Mouse (Mus musculus) heart, embryonic 12.5 days (tissue): ENCODE results near the gene Tsfm. TPM values are rescaled to one million over a fixed set of nuclear protein-coding genes. Genes with fewer than 3 reads are reported as not detected.
"Not testable (repeated sequence)": the region's sequence is repeated elsewhere in the genome, so short reads cannot be mapped to it uniquely, and the experiment has no call there.

ENCODE experiments used
- ATAC-seq: fragments of 200-750 bp; cut with Nextera tagmentation; 2 replicates; pipeline ENCODE4 v1.8.0; 2017; ENCODE audit warnings: moderate TSS enrichment, moderate library complexity; ENCODE audit not compliant: insufficient number of reproducible peaks, low FRiP score
- H3K27ac ChIP-seq: fragments of 300-500 bp; sonication (generic); 2 replicates; pipeline ENCODE4 v1.5.1; 2016; ENCODE audit warnings: mild to moderate bottlenecking, moderate library complexity; ENCODE audit not compliant: poor library complexity, severe bottlenecking
- H3K27me3 ChIP-seq: fragments of 300-500 bp; sonication (generic); replicated peaks from 2 replicates; pipeline ENCODE4 v1.6.1; 2016; ENCODE audit warnings: mild to moderate bottlenecking, moderate library complexity
- H3K36me3 ChIP-seq: fragments of 300-500 bp; sonication (generic); 2 replicates; pipeline ENCODE4 v1.6.1; 2016; ENCODE audit warnings: mild to moderate bottlenecking, moderate library complexity
- H3K4me1 ChIP-seq: fragments of 300-500 bp; sonication (generic); replicated peaks from 2 replicates; pipeline ENCODE4 v1.6.1; 2016; ENCODE audit warnings: mild to moderate bottlenecking
- H3K4me2 ChIP-seq: fragments of 300-500 bp; sonication (generic); 2 replicates; pipeline ENCODE4 v1.6.1; 2016; ENCODE audit warnings: mild to moderate bottlenecking, moderate library complexity
- H3K4me3 ChIP-seq: fragments of 300-500 bp; sonication (generic); 2 replicates; pipeline ENCODE4 v1.5.1; 2016; ENCODE audit warnings: mild to moderate bottlenecking
- H3K9ac ChIP-seq: fragments of 300-500 bp; sonication (generic); 2 replicates; pipeline ENCODE4 v1.6.1; 2016; ENCODE audit warnings: mild to moderate bottlenecking, moderate library complexity
- H3K9me3 ChIP-seq: fragments of 300-500 bp; sonication (generic); replicated peaks from 2 replicates; pipeline ENCODE4 v1.6.1; 2016; ENCODE audit warnings: mild to moderate bottlenecking, moderate library complexity
- WGBS: fragments of 180-500 bp; shearing (Covaris S2); methylation state at CpG from one replicate; pipeline ENCODE4 v1.1.7; 2016; 5-methylcytosine and 5-hydroxymethylcytosine counted together
- polyA plus RNA-seq: library from polyadenylated mRNA; unstranded; fragments of >200 nt; fragmentation: Nextera tagmentation; extraction: Ambion mirVana; gene quantifications from 2 replicates; pipeline ENCODE4 v1.2.1, GENCODE M21; 2016

Tsfm gene
- polyA plus RNA-seq, 1 experiment from 2014 or later: 99.4 TPM

GRCm38 (mm10) chr10:127062503-127062902 lies 31.9 kb upstream of the Tsfm start:
- Histone ChIP-seq H3K27ac (no peak overlapping the region), H3K4me3 (no peak overlapping the region), H3K27me3 (peaks cover 37% of the 10 kb centered on the region), H3K9ac (no peak overlapping the region), H3K4me2 (no peak overlapping the region), H3K4me1 (peaks cover 33% of the 10 kb centered on the region), H3K9me3 (no peaks in the 10 kb centered on the region), H3K36me3 (peaks cover 30% of the 10 kb centered on the region)
- no peak for ATAC-seq
- 65% methylated on average over 5 of the region's 5 CpGs for WGBS

DNA sequence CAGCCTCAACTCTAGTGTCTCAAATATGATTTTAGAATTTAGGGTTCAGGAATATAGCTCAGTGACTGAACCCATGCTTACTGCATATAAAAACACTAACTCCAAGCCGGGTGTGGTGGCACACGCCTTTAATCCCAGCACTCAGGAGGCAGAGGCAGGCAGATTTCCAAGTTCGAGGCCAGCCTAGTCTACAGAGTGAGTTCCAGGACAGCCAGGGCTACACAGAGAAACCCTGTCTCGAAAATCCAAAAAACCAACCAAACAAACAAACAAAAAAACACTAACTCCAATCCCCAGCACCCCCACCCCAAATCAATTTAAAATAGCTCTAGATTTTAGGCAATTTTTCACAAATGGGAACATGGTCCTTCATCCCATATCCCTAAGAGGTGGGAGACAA lies 31.5 kb upstream of the Tsfm start:
- not testable (repeated sequence) for ATAC-seq, H3K9me3 ChIP-seq, H3K4me3 ChIP-seq, H3K9ac ChIP-seq, H3K4me2 ChIP-seq, H3K27ac ChIP-seq
- WGBS: 72% methylated on average over 4 of the region's 4 CpGs
- H3K36me3 ChIP-seq: peaks cover 28% of the 10 kb centered on the region
- H3K27me3 ChIP-seq: peaks cover 41% of the 10 kb centered on the region
- peaks cover 33% of the 10 kb centered on the region for H3K4me1 ChIP-seq

DNA sequence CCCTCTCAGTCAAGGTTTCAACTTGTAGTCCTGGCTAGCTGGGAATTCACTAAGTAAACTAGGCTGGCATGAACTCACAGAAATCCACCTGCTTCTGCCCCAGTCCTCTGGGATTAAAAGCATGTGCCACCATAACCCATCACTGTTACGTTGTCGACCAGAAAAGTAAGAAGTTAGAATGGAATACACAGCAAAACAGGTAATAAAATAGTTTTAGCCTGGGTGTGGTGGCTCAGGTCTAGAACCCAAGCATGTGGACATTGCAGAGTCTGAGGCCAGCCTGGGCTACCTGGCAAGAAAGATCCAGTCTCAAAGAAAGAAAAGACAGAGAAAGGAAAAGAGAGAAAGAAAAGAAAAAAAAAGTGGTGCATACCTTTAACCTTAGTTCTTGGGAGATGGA lies 30.9 kb upstream of the Tsfm start:
- Histone ChIP-seq H3K4me2 (no peak overlapping the region), H3K36me3 (peaks cover 24% of the 10 kb centered on the region), H3K9me3 (no peaks in the 10 kb centered on the region), H3K27me3 (peaks cover 45% of the 10 kb centered on the region), H3K4me3 (no peak overlapping the region), H3K27ac (no peak overlapping the region), H3K4me1 (peaks cover 33% of the 10 kb centered on the region), H3K9ac (no peak overlapping the region)
- ATAC-seq: no peak
- WGBS: 68% methylated on average over 2 of the region's 2 CpGs

- ATAC-seq: no peak
- Histone ChIP-seq H3K36me3 (peaks cover 21% of the 10 kb centered on the region), H3K9ac (no peak overlapping the region), H3K9me3 (no peaks in the 10 kb centered on the region), H3K27me3 (peaks cover 49% of the 10 kb centered on the region), H3K4me3 (0 out of 2 replicates have a peak overlapping the region, but pooled peaks have one; percentile 78), H3K4me2 (no peak overlapping the region), H3K27ac (no peak overlapping the region), H3K4me1 (peaks cover 33% of the 10 kb centered on the region)
- WGBS: 47% methylated on average over 5 of the region's 5 CpGs
Observed at GRCm38 (mm10) chr10:127061085-127061484, 30.4 kb upstream of the Tsfm start.

- Histone ChIP-seq H3K27me3 (peaks cover 58% of the 10 kb centered on the region), H3K36me3 (peaks cover 12% of the 10 kb centered on the region), H3K9ac (peak within 1 kb of the TSS; percentile 79), H3K9me3 (no peaks in the 10 kb centered on the region), H3K27ac (no peak within 1 kb of the TSS), H3K4me3 (peak within 1 kb of the TSS; percentile 78), H3K4me1 (peaks cover 26% of the 10 kb centered on the region), H3K4me2 (peak within 1 kb of the TSS; percentile 97)
- WGBS: under 1% methylated on average over 51 of the region's 72 CpGs
- 0 out of 2 replicates have a peak, but pooled peaks have one; percentile 12 for ATAC-seq
Observed at GRCm38 (mm10) chr10:127059968-127060916, 29.6 kb upstream of the Tsfm start, which contains the start of gene March9. March9 (minus strand) TSS chr10:127060184.

DNA sequence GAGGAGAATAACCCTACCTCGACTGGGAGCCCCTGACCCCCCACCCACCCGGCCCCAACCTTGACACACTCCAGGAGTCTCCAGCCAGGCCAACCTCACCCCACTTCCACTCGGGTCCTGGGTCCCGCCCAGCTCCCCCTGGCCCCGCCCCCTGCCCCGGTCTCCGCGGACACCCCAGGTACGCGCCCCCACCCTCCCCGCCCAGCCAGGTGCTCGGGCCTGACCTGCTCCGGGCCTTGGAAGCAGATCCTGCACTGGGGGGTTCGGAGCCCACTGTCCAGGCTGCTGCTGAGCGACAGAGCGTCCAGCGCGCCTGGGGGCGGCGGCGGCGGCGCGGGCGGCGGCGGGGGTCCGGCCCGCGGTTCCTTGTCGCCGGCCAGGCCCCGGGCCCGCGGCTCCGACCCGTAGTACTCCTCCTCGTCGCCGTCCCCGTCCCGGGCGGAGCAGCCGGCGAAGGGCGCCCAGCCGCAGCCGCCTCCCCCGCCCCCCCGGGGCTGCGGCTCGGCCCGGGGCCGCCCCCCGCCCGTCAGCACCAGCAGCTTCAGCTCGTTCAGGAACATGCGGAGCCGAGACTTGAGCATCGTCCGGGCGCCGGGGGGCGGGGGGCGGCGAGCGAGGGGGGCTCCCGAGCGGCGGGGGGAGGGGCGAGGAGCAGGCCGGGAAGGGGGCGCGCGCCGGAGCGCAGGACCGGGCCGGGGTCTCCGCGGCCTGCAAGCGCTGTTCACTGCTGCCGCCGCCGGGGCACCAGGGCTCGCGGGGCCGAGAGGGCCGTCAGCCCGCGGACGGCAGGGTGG lies 28.7 kb upstream of the Tsfm start:
- Histone ChIP-seq H3K27me3 (peaks cover 60% of the 10 kb centered on the region), H3K27ac (no peak overlapping the region), H3K9ac (peak overlapping the region; percentile 79)

DNA sequence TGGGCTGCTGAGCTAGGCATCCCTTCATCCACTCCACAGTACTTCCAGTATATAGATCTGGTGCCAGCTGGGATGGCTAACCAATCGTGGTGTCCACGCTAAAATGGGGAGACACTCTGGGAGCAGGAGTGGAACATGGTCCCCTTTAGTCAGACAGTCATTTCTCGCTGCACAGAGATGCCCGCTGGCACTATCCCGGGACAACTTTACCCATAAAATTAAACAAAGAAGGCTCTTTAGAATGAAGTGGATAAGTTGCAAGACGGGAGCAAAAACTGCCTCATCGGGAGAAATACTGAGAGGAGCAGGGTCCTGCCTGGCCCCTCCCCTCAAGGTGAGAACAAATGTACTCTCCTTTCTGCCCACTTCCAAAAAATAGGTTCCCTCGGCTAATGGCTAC lies 28.1 kb upstream of the Tsfm start:
- Histone ChIP-seq H3K4me3 (peak overlapping the region; percentile 78), H3K27me3 (peaks cover 60% of the 10 kb centered on the region), H3K27ac (no peak overlapping the region), H3K36me3 (peaks cover 6% of the 10 kb centered on the region; the same call in 1 of the 2 replicates), H3K4me2 (peak overlapping the region; percentile 97), H3K9ac (peak overlapping the region; percentile 79; the same call in 1 of the 2 replicates), H3K4me1 (peaks cover 18% of the 10 kb centered on the region), H3K9me3 (no peaks in the 10 kb centered on the region)
- ATAC-seq: no peak
- WGBS: 16% methylated on average over 8 of the region's 8 CpGs

More for the DNA sequence above, 28.7 kb upstream of the Tsfm start:
- Histone ChIP-seq H3K4me2 (peak overlapping the region; percentile 97), H3K4me3 (peak overlapping the region; percentile 78), H3K36me3 (peaks cover 6% of the 10 kb centered on the region; the same call in 1 of the 2 replicates), H3K9me3 (no peaks in the 10 kb centered on the region), H3K4me1 (peaks cover 18% of the 10 kb centered on the region)
- ATAC-seq: no peak
- WGBS: 2% methylated on average over 74 of the region's 92 CpGs

GRCm38 (mm10) chr10:127058161-127058560 lies 27.5 kb upstream of the Tsfm start:
- under 1% methylated on average over 9 of the region's 9 CpGs for WGBS
- H3K4me1 ChIP-seq: peaks cover 18% of the 10 kb centered on the region
- peaks cover 63% of the 10 kb centered on the region for H3K27me3 ChIP-seq
- no peak overlapping the region for H3K9ac ChIP-seq
- H3K4me2 ChIP-seq: peak overlapping the region; percentile 97; the same call in 1 of the 2 replicates
- H3K27ac ChIP-seq: no peak overlapping the region
- ATAC-seq: no peak
- H3K9me3 ChIP-seq: no peaks in the 10 kb centered on the region
- peaks cover 6% of the 10 kb centered on the region; the same call in 1 of the 2 replicates for H3K36me3 ChIP-seq
- peak overlapping the region; percentile 78; the same call in 1 of the 2 replicates for H3K4me3 ChIP-seq

GRCm38 (mm10) chr10:127056490-127056889 lies 25.9 kb upstream of the Tsfm start:
- H3K27ac ChIP-seq: no peak overlapping the region
- H3K4me1 ChIP-seq: peaks cover 18% of the 10 kb centered on the region
- no peak overlapping the region for H3K4me3 ChIP-seq
- 78% methylated on average over 20 of the region's 20 CpGs for WGBS
- no peaks in the 10 kb centered on the region for H3K9me3 ChIP-seq
- no peak overlapping the region for H3K4me2 ChIP-seq
- ATAC-seq: no peak
- peaks cover 76% of the 10 kb centered on the region for H3K27me3 ChIP-seq
- peaks cover 6% of the 10 kb centered on the region; the same call in 1 of the 2 replicates for H3K36me3 ChIP-seq
- no peak overlapping the region for H3K9ac ChIP-seq

GRCm38 (mm10) chr10:127055406-127055805 lies 24.8 kb upstream of the Tsfm start:
- Histone ChIP-seq H3K9me3 (no peaks in the 10 kb centered on the region), H3K9ac (no peak overlapping the region), H3K27me3 (peaks cover 76% of the 10 kb centered on the region), H3K36me3 (peaks cover 6% of the 10 kb centered on the region; the same call in 1 of the 2 replicates), H3K4me2 (no peak overlapping the region), H3K4me1 (peaks cover 22% of the 10 kb centered on the region), H3K4me3 (no peak overlapping the region), H3K27ac (no peak overlapping the region)
- ATAC-seq: no peak
- 84% methylated on average over 8 of the region's 8 CpGs for WGBS

DNA sequence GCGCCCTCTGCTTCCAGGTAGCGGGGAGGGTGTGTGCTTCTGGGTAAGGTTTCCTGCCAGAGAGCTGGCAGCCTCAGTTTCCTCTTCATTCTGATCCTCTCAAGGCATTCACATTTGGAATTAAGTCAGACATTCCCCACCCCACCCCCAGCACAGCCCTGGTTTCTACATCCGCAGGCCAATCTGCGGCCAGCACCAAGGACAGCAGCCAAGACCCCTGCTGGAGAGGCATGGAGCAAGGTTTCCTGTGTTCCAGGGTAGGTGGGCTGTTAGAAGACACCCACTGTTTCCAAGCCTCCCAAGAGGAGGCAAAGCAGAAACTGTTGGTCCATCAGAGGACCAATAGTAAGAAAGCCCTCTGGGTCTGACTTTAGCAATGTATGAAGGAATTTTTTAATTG lies 24.0 kb upstream of the Tsfm start:
- Histone ChIP-seq H3K36me3 (peaks cover 6% of the 10 kb centered on the region; the same call in 1 of the 2 replicates), H3K9ac (no peak overlapping the region), H3K4me3 (no peak overlapping the region), H3K27ac (no peak overlapping the region), H3K9me3 (no peaks in the 10 kb centered on the region), H3K4me1 (peaks cover 22% of the 10 kb centered on the region), H3K4me2 (no peak overlapping the region), H3K27me3 (peaks cover 76% of the 10 kb centered on the region)
- WGBS: 50% methylated on average over 4 of the region's 4 CpGs
- ATAC-seq: no peak
